30 mouse cellular contexts compared by ENCODE assay signal in genomic region chr7:81557985-81558360, GRCm38 (mm10). TPM values are rescaled to one million over a fixed set of nuclear protein-coding genes. Genes with fewer than 3 reads are reported as not detected.
DNase-seq lines count a peak whose midpoint lies in the region; ATAC-seq and TF ChIP-seq lines count a peak whose summit lies in the region.
"Had no signal": no experiment of that assay in that cellular context is flagged by ENCODE, and none has a peak within 500 bp of the region (broad histone marks: within the 10 kb centered on the region; RNA-seq: fewer than 3 reads in every experiment).

No protein-coding gene starts in this region.

- WGBS in heart, embryonic 11.5 days (ENCODE audit: insufficient replicate concordance): 61% methylated on average over 4 of the region's 4 CpGs
- 40% methylated on average over 4 of the region's 4 CpGs for WGBS in lung, embryonic 14.5 days
- 41% methylated on average over 4 of the region's 4 CpGs for WGBS in lung, embryonic 16.5 days

- H3K4me1 ChIP-seq in heart, embryonic 11.5 days (ENCODE audit: control insufficient read depth, insufficient read depth, low read length): peaks cover 14% of the 10 kb centered on the region
- H3K4me1 ChIP-seq in lung, embryonic 14.5 days (ENCODE audit: insufficient read depth): peaks cover 15% of the 10 kb centered on the region
- peaks cover 19% of the 10 kb centered on the region for H3K4me1 ChIP-seq in lung, embryonic 16.5 days (replicated peaks; ENCODE audit: control insufficient read depth, insufficient read depth, low read length)
- H3K4me1 ChIP-seq: embryonic facial prominence, embryonic 15.5 days; forebrain, embryonic 10.5 days had no signal

- no peak overlapping the region for H3K27ac ChIP-seq in heart, embryonic 11.5 days (ENCODE audit: low read depth, low read length)
- peak overlapping the region; percentile 19; the same call in 1 of the 2 replicates for H3K27ac ChIP-seq in lung, embryonic 14.5 days (ENCODE audit: low read depth)
- H3K27ac ChIP-seq in lung, embryonic 16.5 days (ENCODE audit: low read length): peak overlapping the region; percentile 82
- H3K27ac ChIP-seq: embryonic facial prominence, embryonic 13.5 days; embryonic facial prominence, embryonic 15.5 days; forebrain, embryonic 10.5 days; forebrain, embryonic 12.5 days had no signal

- no peaks in the 10 kb centered on the region for H3K27me3 ChIP-seq in heart, embryonic 11.5 days (ENCODE audit: control insufficient read depth, insufficient read depth, low read length)
- no peaks in the 10 kb centered on the region for H3K27me3 ChIP-seq in lung, embryonic 14.5 days (ENCODE audit: insufficient read depth, low read length)
- H3K27me3 ChIP-seq in lung, embryonic 16.5 days (ENCODE audit: control insufficient read depth, insufficient read depth, low read depth, low read length): no peaks in the 10 kb centered on the region
- H3K27me3 ChIP-seq: CH12.LX; embryonic facial prominence, embryonic 13.5 days; embryonic facial prominence, embryonic 15.5 days; forebrain, embryonic 12.5 days had no signal

- peak; percentile 76 for DNase-seq in heart, adult 11 months
- DNase-seq in lung, embryonic 14.5 days: no peak
- no peak for DNase-seq in lung, postnatal 36 days
- no peak for DNase-seq in lung, adult 18-20 months
- DNase-seq in testis, postnatal 10 days (ENCODE audit: low spot score): peak; percentile 10
- no peak for DNase-seq in testis, postnatal 14 days (ENCODE audit: low spot score)
- DNase-seq: adrenal gland, adult 8-10 months; adrenal gland, postnatal 14 days; adrenal gland, postnatal 36 days; B cell, adult 2 months; cerebellum, adult 11-12 months; cerebellum, adult 2 months; cerebellum, adult 9-10 months; cerebellum, postnatal 10 days; cerebellum, postnatal 25 days had no signal

- no peaks in the 10 kb centered on the region for H3K36me3 ChIP-seq in heart, embryonic 11.5 days (ENCODE audit: control insufficient read depth, insufficient read depth, low read length)
- H3K36me3 ChIP-seq in lung, embryonic 14.5 days (ENCODE audit: insufficient read depth): no peaks in the 10 kb centered on the region
- no peaks in the 10 kb centered on the region for H3K36me3 ChIP-seq in lung, embryonic 16.5 days (ENCODE audit: control insufficient read depth, insufficient read depth, low read length)
- H3K36me3 ChIP-seq: embryonic facial prominence, embryonic 13.5 days; embryonic facial prominence, embryonic 15.5 days; forebrain, embryonic 10.5 days; forebrain, embryonic 12.5 days; G1E had no signal

- no peaks in the 10 kb centered on the region for H3K9me3 ChIP-seq in heart, embryonic 11.5 days (replicated peaks; ENCODE audit: control insufficient read depth, low read length)
- no peaks in the 10 kb centered on the region for H3K9me3 ChIP-seq in lung, embryonic 14.5 days (ENCODE audit: low read depth, low read length)
- no peaks in the 10 kb centered on the region for H3K9me3 ChIP-seq in lung, embryonic 16.5 days (ENCODE audit: control insufficient read depth, low read length)
- H3K9me3 ChIP-seq: embryonic facial prominence, embryonic 13.5 days; embryonic facial prominence, embryonic 15.5 days; forebrain, embryonic 10.5 days; forebrain, embryonic 12.5 days; G1E had no signal

- ATAC-seq in heart, embryonic 11.5 days (replicated peaks; ENCODE audit: insufficient number of reproducible peaks, low FRiP score, low TSS enrichment): no peak
- no peak for ATAC-seq in lung, embryonic 14.5 days (ENCODE audit: insufficient read depth)
- ATAC-seq in lung, embryonic 16.5 days (ENCODE audit: low read depth): no peak
- ATAC-seq: activated CD4-positive, CD25-positive, alpha-beta regulatory T cell, adult 4 months; CD4-positive, CD25-positive, alpha-beta regulatory T cell, adult 4 months; Patski had no signal

- H3K9ac ChIP-seq in heart, embryonic 11.5 days (ENCODE audit: low read depth, low read length): no peak overlapping the region
- H3K9ac ChIP-seq in lung, embryonic 14.5 days: no peak overlapping the region
- H3K9ac ChIP-seq in lung, embryonic 16.5 days (ENCODE audit: low read length): no peak overlapping the region
- H3K9ac ChIP-seq: embryonic facial prominence, embryonic 13.5 days; embryonic facial prominence, embryonic 15.5 days; forebrain, embryonic 12.5 days had no signal

- H3K4me3 ChIP-seq in heart, embryonic 11.5 days (ENCODE audit: low read depth, low read length): no peak overlapping the region
- no peak overlapping the region for H3K4me3 ChIP-seq in lung, embryonic 14.5 days (ENCODE audit: low read depth, low read length)
- no peak overlapping the region for H3K4me3 ChIP-seq in lung, embryonic 16.5 days (ENCODE audit: low read length)
- H3K4me3 ChIP-seq: embryonic facial prominence, embryonic 13.5 days; embryonic facial prominence, embryonic 15.5 days; erythroblast, embryonic 14.5 days; forebrain, embryonic 10.5 days; forebrain, embryonic 12.5 days had no signal

- no peak for TF ChIP-seq CTCF in lung, embryonic 14.5 days (IDR thresholded peaks at IDR 0.05; ENCODE audit: low read depth)

- H3K4me2 ChIP-seq in heart, embryonic 11.5 days: no peak overlapping the region
- no peak overlapping the region for H3K4me2 ChIP-seq in lung, embryonic 14.5 days
- H3K4me2 ChIP-seq in lung, embryonic 16.5 days (ENCODE audit: low read depth, low read length): no peak overlapping the region
- H3K4me2 ChIP-seq: embryonic facial prominence, embryonic 13.5 days; embryonic facial prominence, embryonic 15.5 days; forebrain, embryonic 12.5 days had no signal

RNA-seq across cellular contexts. Expression of gene Fsd2, which starts 8.8 kb away (rescaled TPM):
- polyA plus RNA-seq in heart, embryonic 11.5 days (2014; fragmentation: Nextera tagmentation; extraction: Ambion mirVana): 50.9 and 62.4 TPM in 2 replicates
- 0.12 and 0.37 TPM in 2 replicates for polyA plus RNA-seq in lung, embryonic 14.5 days (2014; fragmentation: Nextera tagmentation; extraction: Ambion mirVana)
- 1.8 and 2.0 TPM in 2 replicates for polyA plus RNA-seq in lung, embryonic 16.5 days (2015; fragmentation: Nextera tagmentation; extraction: Ambion mirVana)
- polyA plus RNA-seq: erythroblast, embryonic 14.5 days; G1E; Patski had no signal

RNA-seq across cellular contexts. Expression of gene Whamm, which starts 13.1 kb away (rescaled TPM):
- 5.9 and 6.2 TPM in 2 replicates for polyA plus RNA-seq in heart, embryonic 11.5 days (2014; fragmentation: Nextera tagmentation; extraction: Ambion mirVana)
- polyA plus RNA-seq in lung, embryonic 14.5 days (2014; fragmentation: Nextera tagmentation; extraction: Ambion mirVana): 8.0 and 9.3 TPM in 2 replicates
- polyA plus RNA-seq in lung, embryonic 16.5 days (2015; fragmentation: Nextera tagmentation; extraction: Ambion mirVana): 1.8 and 2.7 TPM in 2 replicates

RNA-seq across cellular contexts. Expression of gene BC048679, which starts 59.9 kb away (rescaled TPM):
- not detected in 2 replicates for polyA plus RNA-seq in heart, embryonic 11.5 days (2014; fragmentation: Nextera tagmentation; extraction: Ambion mirVana)
- not detected in 2 replicates for polyA plus RNA-seq in lung, embryonic 14.5 days (2014; fragmentation: Nextera tagmentation; extraction: Ambion mirVana)
- polyA plus RNA-seq in lung, embryonic 16.5 days (2015; fragmentation: Nextera tagmentation; extraction: Ambion mirVana): not detected in 2 replicates
- polyA plus RNA-seq: activated CD4-positive, CD25-positive, alpha-beta regulatory T cell, adult 4 months; CD4-positive, CD25-positive, alpha-beta regulatory T cell, adult 4 months; cerebellum, adult 2 months; cortical plate, adult 2 months; embryonic facial prominence, embryonic 11.5 days; embryonic facial prominence, embryonic 13.5 days; embryonic facial prominence, embryonic 15.5 days; erythroblast, embryonic 14.5 days; forebrain, embryonic 12.5 days; forebrain, embryonic 14.5 days; G1E; Patski had no signal

Comparison
In these comparisons a context has a peak if more than half of its experiments do, and no peak if none do; other contexts are left out.
1. DNase-seq: peak in heart, adult 11 months (single experiment) and testis, postnatal 10 days (single experiment); none in lung, embryonic 14.5 days (single experiment), lung, postnatal 36 days (single experiment), lung, adult 18-20 months (0 of 2) and testis, postnatal 14 days (single experiment).
2. RNA of gene Fsd2, which starts 8.8 kb away (polyA plus RNA-seq): 50.9 to 62.4 TPM in heart, embryonic 11.5 days; 1.8 to 2.0 TPM in lung, embryonic 16.5 days and 0.12 to 0.37 TPM in lung, embryonic 14.5 days; every median in the first group is over 10 times any median in the second.